Mouse (Mus musculus): ENCODE data around the gene Gm8104.
"Not testable (repeated sequence)": the region's sequence is repeated elsewhere in the genome, so short reads cannot be mapped to it uniquely, and the experiment has no call there.

Gm8104 gene

GRCm38 (mm10) chr14:43100301-43100700, at the start of gene Gm8104:
TSS of gene Gm8104 (plus strand) at chr14:43100601.
- not testable (repeated sequence) for DNase-seq

GRCm38 (mm10) chr14:43058063-43058462, 42.3 kb upstream of the Gm8104 start:
- DNase-seq: not testable (repeated sequence)

- not testable (repeated sequence) for DNase-seq
Measured at GRCm38 (mm10) chr14:43060179-43060578, 40.2 kb upstream of the Gm8104 start.

GRCm38 (mm10) chr14:43076543-43076942, 23.9 kb upstream of the Gm8104 start, which contains the start of gene Gm8094:
TSS of gene Gm8094 (minus strand) at chr14:43076643.
- DNase-seq: not testable (repeated sequence)

GRCm38 (mm10) chr14:43084936-43085730, 15.3 kb upstream of the Gm8104 start:
- DNase-seq: not testable (repeated sequence)

- not testable (repeated sequence) for DNase-seq
Measured at GRCm38 (mm10) chr14:43089103-43089919, 11.1 kb upstream of the Gm8104 start.

GRCm38 (mm10) chr14:43119673-43120072, 19.3 kb downstream of the Gm8104 start:
- DNase-seq: not testable (repeated sequence)

GRCm38 (mm10) chr14:43126286-43126685, 25.9 kb downstream of the Gm8104 start:
- not testable (repeated sequence) for DNase-seq
